Mouse (Mus musculus): ENCODE data around the gene Gnai2.

DNA sequence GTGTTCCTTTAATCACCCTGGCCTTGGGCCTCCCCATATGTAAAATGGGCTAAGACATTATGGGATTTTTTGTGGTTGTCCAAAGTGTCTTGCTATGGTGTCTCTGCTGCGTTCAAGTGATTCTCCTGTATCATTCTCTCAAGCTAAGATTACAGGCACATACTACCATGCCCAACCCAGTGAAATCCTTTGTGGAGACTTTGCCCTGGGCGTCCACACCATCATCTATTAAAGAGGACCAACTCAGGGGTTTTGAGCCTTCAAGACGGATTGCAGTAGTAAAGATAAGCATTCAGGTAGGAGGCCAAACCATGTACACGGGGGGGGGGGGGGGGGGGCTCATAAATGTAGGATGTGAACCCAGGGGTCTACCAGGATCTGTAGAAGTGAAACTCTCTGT is 19.4 kb upstream of the Gnai2 start:
- TF ChIP-seq POLR2A (IDR thresholded peaks at IDR 0.05; ENCODE audit: insufficient read length, low read depth): no peak
- TF ChIP-seq POLR2AphosphoS2 (IDR thresholded peaks at IDR 0.05; ENCODE audit: insufficient read length, low read depth): no peak
- TF ChIP-seq USF1 (IDR thresholded peaks at IDR 0.05; ENCODE audit: low read depth): no peak
- TF ChIP-seq MAX (IDR thresholded peaks at IDR 0.05; ENCODE audit: low read depth): no peak
- TF ChIP-seq TCF12 (IDR thresholded peaks at IDR 0.05; ENCODE audit: insufficient read depth, poor library complexity, severe bottlenecking): no peak
- TF ChIP-seq CEBPB (IDR thresholded peaks at IDR 0.05; ENCODE audit: insufficient read depth, poor library complexity, severe bottlenecking): no peak
- TF ChIP-seq E2F4 (IDR thresholded peaks at IDR 0.05; ENCODE audit: insufficient read depth): no peak
- TF ChIP-seq MYOG (IDR thresholded peaks at IDR 0.05; ENCODE audit: control insufficient read depth in 1 of 3, insufficient read depth in 1 of 3, insufficient read length in 2 of 3, low read depth in 2 of 3): no peak

All from myocyte (in vitro differentiated cells).